Mouse (Mus musculus): ENCODE measurements around the gene Alyref.

- TF ChIP-seq CTCF (IDR thresholded peaks at IDR 0.05; ENCODE audit: control insufficient read depth, insufficient read depth, insufficient read length) (no peak), USF1 (IDR thresholded peaks at IDR 0.05; ENCODE audit: low read depth) (no peak), MYOG (IDR thresholded peaks at IDR 0.05; ENCODE audit: control insufficient read depth, extremely low read depth, insufficient read length) (no peak)
Measured at GRCm38 (mm10) chr11:120550810-120551440, 47.2 kb downstream of the Alyref start, which contains the start of gene Ppp1r27.
